Mouse (Mus musculus): ENCODE results near the gene Tnfrsf14. TPM values are rescaled to one million over a fixed set of nuclear protein-coding genes. Genes with fewer than 3 reads are reported as not detected.

Tnfrsf14 gene
- polyA plus RNA-seq, 1 experiment from 2014 or later: 4.4 TPM

GRCm38 (mm10) chr4:154943323-154944039 is 15.1 kb upstream of the Tnfrsf14 start:
- H3K4me1 ChIP-seq (ENCODE audit: control insufficient read depth, insufficient read depth, low read length): peaks cover 5% of the 10 kb centered on the region; the same call in 1 of the 2 replicates
- H3K36me3 ChIP-seq (ENCODE audit: control insufficient read depth, insufficient read depth, low read length): no peaks in the 10 kb centered on the region
- no peak overlapping the region for H3K4me2 ChIP-seq
- no peak overlapping the region for H3K4me3 ChIP-seq (ENCODE audit: low read depth, low read length)
- H3K9me3 ChIP-seq (replicated peaks; ENCODE audit: control insufficient read depth, low read length): no peaks in the 10 kb centered on the region
- ATAC-seq (replicated peaks; ENCODE audit: insufficient number of reproducible peaks, low FRiP score, low TSS enrichment): no peak
- H3K9ac ChIP-seq (ENCODE audit: low read depth, low read length): no peak overlapping the region
- 77% methylated on average over 6 of the region's 6 CpGs for WGBS (ENCODE audit: insufficient replicate concordance)
- peaks cover 5% of the 10 kb centered on the region for H3K27me3 ChIP-seq (ENCODE audit: control insufficient read depth, insufficient read depth, low read length)
- H3K27ac ChIP-seq (ENCODE audit: low read depth, low read length): no peak overlapping the region

GRCm38 (mm10) chr4:154942632-154943322 is 14.4 kb upstream of the Tnfrsf14 start:
- H3K4me2 ChIP-seq: no peak overlapping the region
- WGBS (ENCODE audit: insufficient replicate concordance): 75% methylated on average over 10 of the region's 10 CpGs
- no peak for ATAC-seq (replicated peaks; ENCODE audit: insufficient number of reproducible peaks, low FRiP score, low TSS enrichment)
- no peaks in the 10 kb centered on the region for H3K27me3 ChIP-seq (ENCODE audit: control insufficient read depth, insufficient read depth, low read length)
- no peak overlapping the region for H3K27ac ChIP-seq (ENCODE audit: low read depth, low read length)
- no peak overlapping the region for H3K4me3 ChIP-seq (ENCODE audit: low read depth, low read length)
- no peak overlapping the region for H3K9ac ChIP-seq (ENCODE audit: low read depth, low read length)
- H3K9me3 ChIP-seq (replicated peaks; ENCODE audit: control insufficient read depth, low read length): no peaks in the 10 kb centered on the region
- H3K36me3 ChIP-seq (ENCODE audit: control insufficient read depth, insufficient read depth, low read length): no peaks in the 10 kb centered on the region
- peaks cover 5% of the 10 kb centered on the region; the same call in 1 of the 2 replicates for H3K4me1 ChIP-seq (ENCODE audit: control insufficient read depth, insufficient read depth, low read length)

GRCm38 (mm10) chr4:154941831-154942230 is 13.5 kb upstream of the Tnfrsf14 start:
- Histone ChIP-seq H3K9ac (ENCODE audit: low read depth, low read length) (no peak overlapping the region), H3K4me2 (no peak overlapping the region), H3K4me1 (ENCODE audit: control insufficient read depth, insufficient read depth, low read length) (peaks cover 5% of the 10 kb centered on the region; the same call in 1 of the 2 replicates), H3K36me3 (ENCODE audit: control insufficient read depth, insufficient read depth, low read length) (no peaks in the 10 kb centered on the region), H3K27me3 (ENCODE audit: control insufficient read depth, insufficient read depth, low read length) (no peaks in the 10 kb centered on the region), H3K4me3 (ENCODE audit: low read depth, low read length) (no peak overlapping the region), H3K27ac (ENCODE audit: low read depth, low read length) (no peak overlapping the region), H3K9me3 (replicated peaks; ENCODE audit: control insufficient read depth, low read length) (no peaks in the 10 kb centered on the region)
- ATAC-seq (replicated peaks; ENCODE audit: insufficient number of reproducible peaks, low FRiP score, low TSS enrichment): no peak
- WGBS (ENCODE audit: insufficient replicate concordance): 76% methylated on average over 5 of the region's 5 CpGs

GRCm38 (mm10) chr4:154940156-154940555 is 11.8 kb upstream of the Tnfrsf14 start:
- 88% methylated on average over 2 of the region's 2 CpGs for WGBS (ENCODE audit: insufficient replicate concordance)

GRCm38 (mm10) chr4:154937746-154938145 is 9.4 kb upstream of the Tnfrsf14 start:
- Histone ChIP-seq H3K27me3 (ENCODE audit: control insufficient read depth, insufficient read depth, low read length) (no peaks in the 10 kb centered on the region), H3K27ac (ENCODE audit: low read depth, low read length) (no peak overlapping the region), H3K9me3 (replicated peaks; ENCODE audit: control insufficient read depth, low read length) (no peaks in the 10 kb centered on the region), H3K36me3 (ENCODE audit: control insufficient read depth, insufficient read depth, low read length) (no peaks in the 10 kb centered on the region), H3K4me3 (ENCODE audit: low read depth, low read length) (no peak overlapping the region), H3K4me2 (no peak overlapping the region), H3K4me1 (ENCODE audit: control insufficient read depth, insufficient read depth, low read length) (no peaks in the 10 kb centered on the region), H3K9ac (ENCODE audit: low read depth, low read length) (no peak overlapping the region; the same call in 1 of the 2 replicates)
- no peak for ATAC-seq (replicated peaks; ENCODE audit: insufficient number of reproducible peaks, low FRiP score, low TSS enrichment)
- 73% methylated on average over 1 of the region's 1 CpGs for WGBS (ENCODE audit: insufficient replicate concordance)

More at GRCm38 (mm10) chr4:154940156-154940555, 11.8 kb upstream of the Tnfrsf14 start:
- Histone ChIP-seq H3K4me1 (ENCODE audit: control insufficient read depth, insufficient read depth, low read length) (no peaks in the 10 kb centered on the region), H3K36me3 (ENCODE audit: control insufficient read depth, insufficient read depth, low read length) (no peaks in the 10 kb centered on the region), H3K27me3 (ENCODE audit: control insufficient read depth, insufficient read depth, low read length) (no peaks in the 10 kb centered on the region), H3K9ac (ENCODE audit: low read depth, low read length) (no peak overlapping the region), H3K9me3 (replicated peaks; ENCODE audit: control insufficient read depth, low read length) (no peaks in the 10 kb centered on the region), H3K4me3 (ENCODE audit: low read depth, low read length) (no peak overlapping the region), H3K27ac (ENCODE audit: low read depth, low read length) (no peak overlapping the region), H3K4me2 (no peak overlapping the region)
- no peak for ATAC-seq (replicated peaks; ENCODE audit: insufficient number of reproducible peaks, low FRiP score, low TSS enrichment)

GRCm38 (mm10) chr4:154936542-154937255 is 8.3 kb upstream of the Tnfrsf14 start:
- Histone ChIP-seq H3K27me3 (ENCODE audit: control insufficient read depth, insufficient read depth, low read length) (no peaks in the 10 kb centered on the region), H3K27ac (ENCODE audit: low read depth, low read length) (no peak overlapping the region), H3K9ac (ENCODE audit: low read depth, low read length) (no peak overlapping the region), H3K36me3 (ENCODE audit: control insufficient read depth, insufficient read depth, low read length) (no peaks in the 10 kb centered on the region), H3K4me1 (ENCODE audit: control insufficient read depth, insufficient read depth, low read length) (no peaks in the 10 kb centered on the region), H3K4me3 (ENCODE audit: low read depth, low read length) (no peak overlapping the region), H3K4me2 (no peak overlapping the region), H3K9me3 (replicated peaks; ENCODE audit: control insufficient read depth, low read length) (no peaks in the 10 kb centered on the region)
- no peak for ATAC-seq (replicated peaks; ENCODE audit: insufficient number of reproducible peaks, low FRiP score, low TSS enrichment)
- WGBS (ENCODE audit: insufficient replicate concordance): 58% methylated on average over 8 of the region's 8 CpGs

GRCm38 (mm10) chr4:154935788-154936187 is 7.4 kb upstream of the Tnfrsf14 start:
- H3K4me2 ChIP-seq: no peak overlapping the region
- no peak overlapping the region for H3K27ac ChIP-seq (ENCODE audit: low read depth, low read length)
- no peaks in the 10 kb centered on the region for H3K27me3 ChIP-seq (ENCODE audit: control insufficient read depth, insufficient read depth, low read length)
- H3K9ac ChIP-seq (ENCODE audit: low read depth, low read length): no peak overlapping the region
- no peaks in the 10 kb centered on the region for H3K9me3 ChIP-seq (replicated peaks; ENCODE audit: control insufficient read depth, low read length)
- WGBS (ENCODE audit: insufficient replicate concordance): 70% methylated on average over 7 of the region's 7 CpGs
- H3K36me3 ChIP-seq (ENCODE audit: control insufficient read depth, insufficient read depth, low read length): no peaks in the 10 kb centered on the region
- H3K4me3 ChIP-seq (ENCODE audit: low read depth, low read length): no peak overlapping the region
- ATAC-seq (replicated peaks; ENCODE audit: insufficient number of reproducible peaks, low FRiP score, low TSS enrichment): no peak
- no peaks in the 10 kb centered on the region for H3K4me1 ChIP-seq (ENCODE audit: control insufficient read depth, insufficient read depth, low read length)

GRCm38 (mm10) chr4:154934800-154935199 is 6.4 kb upstream of the Tnfrsf14 start:
- Histone ChIP-seq H3K27ac (ENCODE audit: low read depth, low read length) (no peak overlapping the region), H3K4me3 (ENCODE audit: low read depth, low read length) (no peak overlapping the region), H3K9ac (ENCODE audit: low read depth, low read length) (no peak overlapping the region), H3K27me3 (ENCODE audit: control insufficient read depth, insufficient read depth, low read length) (no peaks in the 10 kb centered on the region), H3K4me1 (ENCODE audit: control insufficient read depth, insufficient read depth, low read length) (no peaks in the 10 kb centered on the region), H3K36me3 (ENCODE audit: control insufficient read depth, insufficient read depth, low read length) (no peaks in the 10 kb centered on the region), H3K9me3 (replicated peaks; ENCODE audit: control insufficient read depth, low read length) (no peaks in the 10 kb centered on the region), H3K4me2 (no peak overlapping the region)
- 82% methylated on average over 2 of the region's 2 CpGs for WGBS (ENCODE audit: insufficient replicate concordance)
- ATAC-seq (replicated peaks; ENCODE audit: insufficient number of reproducible peaks, low FRiP score, low TSS enrichment): no peak

Measured in heart, embryonic 11.5 days (tissue).